Mouse (Mus musculus) hindlimb bud, embryonic 11.5 days (tissue): ENCODE measurements around the gene Crmp1.

ENCODE experiments used
- DNase-seq: peaks from one replicate; pipeline ENCODE4 v3.0.0-alpha.2; 2012; ENCODE audit warnings: low read depth, low spot score; ENCODE audit errors: extremely low spot score

The Crmp1 gene

GRCm38 (mm10) chr5:37241651-37242151 lies at the start of gene Crmp1:
TSS of gene Crmp1 (plus strand) at chr5:37241940.
- DNase-seq, result no peak

- DNase-seq, result no peak
These were observed 45.5 kb upstream of the Crmp1 start for GRCm38 (mm10) chr5:37196196-37196595.

GRCm38 (mm10) chr5:37196666-37197250 lies 45.0 kb upstream of the Crmp1 start:
- no peak for DNase-seq

GRCm38 (mm10) chr5:37197423-37197822 lies 44.3 kb upstream of the Crmp1 start:
- no peak for DNase-seq

GRCm38 (mm10) chr5:37198011-37198688 lies 43.6 kb upstream of the Crmp1 start:
- no peak for DNase-seq

DNA sequence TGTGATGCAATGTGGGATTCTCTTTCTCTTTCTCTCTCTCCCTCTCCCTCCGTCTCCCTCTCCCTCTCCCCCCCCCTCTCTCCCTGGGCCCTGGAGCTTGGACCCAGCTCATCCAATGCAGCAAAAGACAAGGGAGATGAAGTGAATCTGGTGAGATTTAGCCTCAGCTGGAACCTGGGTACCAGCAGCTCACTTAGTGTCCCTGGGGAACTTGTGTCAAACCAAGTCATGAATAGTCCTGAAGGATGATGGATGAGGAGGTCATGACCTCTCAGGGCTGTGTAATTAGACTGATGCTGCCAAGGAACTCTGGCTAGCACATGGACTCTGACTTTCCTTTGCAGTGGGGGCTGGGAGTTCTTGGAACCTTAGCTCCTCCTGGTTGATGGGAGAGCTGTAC lies 39.5 kb upstream of the Crmp1 start:
- no peak for DNase-seq

DNA sequence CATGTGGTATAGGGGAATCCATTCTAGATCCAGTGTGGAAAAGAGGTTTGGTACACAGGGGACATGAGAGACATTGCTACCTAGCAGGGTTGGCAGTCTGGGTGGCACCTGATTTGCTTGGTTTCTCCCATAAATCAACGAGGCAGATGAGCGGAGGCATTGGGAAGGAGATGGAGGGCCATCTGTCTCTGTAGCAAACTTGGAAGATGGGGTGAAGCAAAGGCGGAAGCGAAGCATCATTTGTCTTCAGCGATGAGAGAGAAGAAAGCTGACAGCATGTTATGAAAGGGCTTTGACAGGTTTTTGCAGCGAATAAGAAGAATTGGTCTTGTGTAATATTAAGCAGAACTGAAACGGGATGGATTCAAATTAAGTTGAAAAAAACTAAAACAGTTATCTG lies 36.9 kb upstream of the Crmp1 start:
- DNase-seq, result no peak

DNA sequence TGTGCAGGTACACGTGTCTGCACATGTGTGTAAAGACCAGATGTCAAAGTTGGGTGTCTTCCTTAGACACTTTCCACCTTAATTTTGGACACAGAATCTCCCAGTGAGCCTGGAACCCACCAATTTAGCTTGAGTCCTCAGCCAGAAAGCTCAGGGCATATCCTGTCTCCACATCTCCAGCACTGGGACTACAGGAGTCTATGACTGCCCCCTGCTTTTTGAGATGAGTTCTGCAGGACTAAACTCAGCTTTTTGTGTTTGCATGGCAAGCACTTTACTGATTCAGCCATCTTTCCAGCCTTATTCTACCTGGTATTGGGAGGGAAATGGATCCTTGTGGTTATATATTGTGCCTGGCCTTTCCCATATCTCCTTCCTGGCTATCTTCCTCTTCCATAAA lies 36.3 kb upstream of the Crmp1 start:
- no peak for DNase-seq

DNA sequence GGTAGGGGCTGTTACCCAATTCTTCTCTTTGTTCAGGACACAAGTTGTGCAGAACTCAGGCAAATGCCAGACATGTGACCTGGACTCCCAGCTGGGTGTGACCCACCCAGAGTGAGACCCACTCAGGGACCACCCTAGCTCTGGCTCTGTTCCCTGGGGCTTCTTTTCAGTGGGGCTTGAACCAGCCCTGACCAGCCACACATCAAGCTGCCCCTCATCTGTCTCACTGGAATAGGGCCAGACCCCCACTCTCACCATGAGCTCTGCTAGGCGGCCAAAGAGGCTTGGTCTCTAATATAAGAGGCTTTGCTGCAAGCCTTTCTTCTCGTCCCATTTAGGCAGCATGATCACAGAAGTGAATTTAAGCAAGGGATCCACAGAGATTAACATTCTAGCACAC lies 35.4 kb upstream of the Crmp1 start:
- no peak for DNase-seq

DNA sequence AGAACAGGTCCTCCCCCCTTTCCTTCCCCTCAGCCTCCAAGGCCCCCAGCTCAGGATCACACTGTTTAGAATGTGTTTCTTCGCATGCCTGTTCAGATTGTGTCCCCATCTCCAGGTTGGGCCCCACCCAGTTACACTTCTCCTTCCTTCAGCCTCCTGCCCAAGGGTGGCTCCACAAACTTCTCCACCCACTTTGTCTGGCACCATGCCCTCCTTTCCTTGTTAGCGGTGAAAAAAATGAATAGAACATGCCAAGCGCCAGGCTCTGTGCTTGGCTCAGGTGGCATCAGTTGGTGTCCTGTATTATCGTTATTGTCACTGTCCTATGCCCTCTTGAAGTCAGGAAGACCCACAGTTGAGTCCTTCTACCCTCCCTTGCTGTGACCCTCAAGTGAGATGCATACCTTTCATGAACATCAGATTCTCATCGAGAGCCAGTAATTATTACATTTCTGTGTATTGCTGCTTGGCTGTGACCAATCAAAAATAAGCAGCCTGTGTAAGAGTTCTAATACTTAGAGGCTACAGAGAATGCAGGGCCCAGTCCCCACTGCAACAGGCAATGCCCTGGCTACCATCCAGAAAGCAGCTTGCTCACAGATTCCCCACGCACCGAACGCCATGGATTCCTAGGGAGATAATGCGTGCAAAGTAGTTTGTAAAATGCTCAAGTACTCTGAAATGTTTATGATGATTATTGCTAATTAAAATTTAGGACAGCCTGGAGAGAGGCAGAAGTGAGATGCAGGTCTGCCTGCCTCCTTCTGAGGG lies 28.6 kb upstream of the Crmp1 start:
- DNase-seq, result no peak

DNA sequence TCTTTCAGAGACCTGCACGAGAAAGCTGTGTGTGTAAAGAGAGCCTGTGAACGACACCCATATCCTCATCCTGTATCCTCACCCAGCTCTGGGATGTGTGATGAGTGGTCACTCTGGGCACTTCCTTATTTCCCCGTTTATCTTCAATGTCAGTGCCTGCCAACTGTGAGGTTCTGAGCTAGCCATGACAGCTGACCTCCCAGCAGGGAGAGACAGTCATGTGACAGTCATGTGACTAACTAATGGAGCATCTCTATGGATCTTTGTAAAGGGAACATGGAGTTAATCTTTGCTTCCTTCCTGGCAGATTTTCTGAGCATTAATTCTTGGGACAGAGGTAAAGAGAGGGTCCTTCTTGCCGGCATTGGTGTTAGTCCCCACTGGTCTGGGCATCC lies 28.0 kb upstream of the Crmp1 start:
- no peak for DNase-seq

- no peak for DNase-seq
These were observed 27.1 kb upstream of the Crmp1 start for GRCm38 (mm10) chr5:37214614-37215013.

- no peak for DNase-seq
These were observed 26.5 kb upstream of the Crmp1 start for GRCm38 (mm10) chr5:37215276-37215675.

DNA sequence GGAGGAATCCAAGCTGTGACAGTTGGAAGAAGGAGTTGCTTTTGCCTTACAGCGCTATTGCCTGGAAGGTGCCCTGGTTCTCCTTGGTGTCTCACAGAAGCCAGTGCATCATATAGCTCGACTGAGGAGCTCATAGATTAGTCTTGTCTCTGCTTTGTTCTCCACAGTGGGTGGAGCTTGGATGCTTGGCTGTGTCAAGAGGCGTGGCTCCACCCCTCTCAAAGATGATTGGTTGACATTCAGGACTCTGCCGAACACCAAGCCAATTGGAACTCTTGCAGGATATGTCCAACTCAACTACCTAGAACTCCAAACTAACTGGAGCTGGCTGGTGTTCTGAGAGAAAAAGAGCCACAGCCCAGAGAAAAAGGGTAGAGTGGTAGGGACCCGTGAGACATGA lies 22.1 kb upstream of the Crmp1 start:
- DNase-seq, result no peak

- DNase-seq, result no peak
These were observed 21.2 kb upstream of the Crmp1 start for GRCm38 (mm10) chr5:37220575-37220974.

GRCm38 (mm10) chr5:37221563-37221962 lies 20.2 kb upstream of the Crmp1 start:
- no peak for DNase-seq

GRCm38 (mm10) chr5:37222316-37222715 lies 19.4 kb upstream of the Crmp1 start:
- DNase-seq, result no peak

DNA sequence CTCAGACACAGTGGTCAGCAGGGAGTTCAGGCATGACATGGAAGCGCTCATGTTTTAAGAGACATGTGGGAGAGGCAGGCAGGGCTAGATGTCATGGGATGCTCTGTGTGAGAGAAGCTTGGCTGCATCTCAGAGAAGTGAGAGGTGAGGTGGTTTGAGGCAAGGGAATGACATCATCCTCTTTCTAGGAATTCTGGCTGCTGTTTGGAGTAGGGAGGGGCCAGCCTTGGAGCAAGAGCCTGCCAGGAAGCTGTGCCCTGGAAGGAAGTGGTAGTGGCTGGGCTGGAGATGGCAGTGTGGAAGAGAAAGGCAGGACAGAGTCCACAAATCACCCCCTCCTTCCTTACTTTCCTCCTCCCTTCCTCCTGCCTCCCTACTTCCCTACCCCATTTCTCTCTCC lies 16.0 kb upstream of the Crmp1 start:
- no peak for DNase-seq

DNA sequence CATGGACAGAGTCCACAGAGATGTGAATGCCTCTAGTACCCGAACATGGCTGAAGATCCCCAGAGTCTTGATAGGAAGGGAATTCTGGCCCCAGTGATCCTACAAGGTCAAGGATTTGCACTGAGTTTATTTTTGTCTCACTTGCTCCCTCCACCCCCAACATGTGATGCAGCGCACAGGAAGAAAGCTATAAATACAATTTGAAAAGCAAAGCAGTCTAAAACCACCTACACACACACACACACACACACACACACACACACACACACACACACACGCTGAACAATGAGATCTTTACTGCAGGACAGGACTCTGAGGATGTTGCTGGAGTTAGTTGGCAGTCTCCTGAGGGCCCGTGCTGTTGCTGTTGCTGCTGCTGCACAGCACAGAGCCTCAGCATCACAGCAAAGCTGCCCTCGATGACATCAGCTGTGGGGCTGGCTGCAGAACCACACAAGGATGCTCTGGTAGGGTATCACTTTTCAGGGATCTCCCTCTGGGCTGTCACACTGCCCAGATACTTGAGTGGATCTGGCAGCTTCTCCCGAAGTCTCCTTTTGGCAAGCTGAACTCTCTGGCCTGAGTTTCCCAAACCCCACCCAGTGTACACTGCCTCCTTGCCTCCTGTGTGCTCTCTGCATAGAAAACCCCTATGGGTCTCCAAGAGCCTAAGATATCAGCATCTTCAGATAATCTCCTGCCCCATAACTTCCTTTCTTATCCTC lies 13.6 kb upstream of the Crmp1 start:
- no peak for DNase-seq

- DNase-seq, result no peak
These were observed 12.8 kb upstream of the Crmp1 start for GRCm38 (mm10) chr5:37228894-37229293.

DNA sequence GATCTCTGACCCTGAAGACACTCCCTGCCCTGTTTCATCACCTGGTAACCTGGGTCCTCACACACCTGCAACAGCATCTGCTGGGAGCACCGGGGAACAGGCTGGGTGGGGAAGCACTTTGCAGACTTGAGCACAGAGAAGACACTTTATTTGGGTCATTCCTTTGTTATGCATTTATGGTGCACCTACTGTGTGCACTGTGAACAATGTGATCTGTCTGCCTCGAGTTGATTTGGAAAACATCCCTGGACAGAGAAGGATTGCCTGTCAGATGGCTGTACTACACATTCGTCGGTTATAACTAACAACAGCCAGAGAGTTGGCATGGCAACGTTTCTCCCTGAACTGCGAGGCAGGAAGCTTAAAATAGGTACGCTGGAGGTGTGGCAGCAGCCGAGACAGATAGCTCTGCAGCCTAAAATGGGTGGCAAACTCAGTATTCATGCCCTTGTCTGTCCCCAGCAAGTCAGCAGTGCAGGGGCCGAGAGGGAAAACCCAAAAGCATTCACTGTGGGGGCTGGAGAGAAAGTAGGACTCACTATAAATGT lies 8.7 kb upstream of the Crmp1 start:
- DNase-seq, result no peak
